Mouse (Mus musculus) embryonic facial prominence, embryonic 13.5 days (tissue): ENCODE data around the gene Gng2. TPM values are rescaled to one million over a fixed set of nuclear protein-coding genes. Genes with fewer than 3 reads are reported as not detected.
A peak's percentile ranks its signal among the peaks of the same experiment; 100 is the strongest.

Experiments used
- ATAC-seq: fragments of 200-750 bp; cut with Nextera tagmentation; 2 replicates; pipeline ENCODE4 v1.8.0; 2017; ENCODE audit warnings: low read depth; ENCODE audit not compliant: insufficient number of reproducible peaks, insufficient read depth, low FRiP score, low TSS enrichment
- H3K27ac ChIP-seq: fragments of 300-500 bp; sonication (generic); 2 replicates; pipeline ENCODE4 v1.5.1; 2015; ENCODE audit warnings: moderate library complexity, mild to moderate bottlenecking, inconsistent platforms
- H3K27me3 ChIP-seq: fragments of 300-500 bp; sonication (generic); 2 replicates; pipeline ENCODE4 v1.6.1; 2015; ENCODE audit warnings: mild to moderate bottlenecking, inconsistent platforms
- H3K36me3 ChIP-seq: fragments of 300-500 bp; sonication (generic); 2 replicates; pipeline ENCODE4 v1.6.1; 2015; ENCODE audit warnings: mild to moderate bottlenecking, inconsistent platforms
- H3K4me1 ChIP-seq: fragments of 300-500 bp; sonication (generic); 2 replicates; pipeline ENCODE4 v1.6.1; 2015; ENCODE audit warnings: inconsistent platforms
- H3K4me2 ChIP-seq: fragments of 300-500 bp; sonication (generic); 2 replicates; pipeline ENCODE4 v1.6.1; 2015; ENCODE audit warnings: moderate library complexity, mild to moderate bottlenecking, inconsistent platforms
- H3K4me3 ChIP-seq: fragments of 300-500 bp; sonication (generic); 2 replicates; pipeline ENCODE4 v1.5.1; 2015; ENCODE audit warnings: mild to moderate bottlenecking, inconsistent platforms
- H3K9ac ChIP-seq: fragments of 300-500 bp; sonication (generic); 2 replicates; pipeline ENCODE4 v1.6.1; 2015; ENCODE audit warnings: mild to moderate bottlenecking, inconsistent platforms
- H3K9me3 ChIP-seq: fragments of 300-500 bp; sonication (generic); 2 replicates; pipeline ENCODE4 v1.6.1; 2016; ENCODE audit warnings: inconsistent platforms
- WGBS: fragments of 180-500 bp; shearing (Covaris S2); methylation state at CpG from one replicate; pipeline ENCODE4 v1.1.7; 2015; ENCODE audit warnings: mixed read lengths; 5-methylcytosine and 5-hydroxymethylcytosine counted together
- polyA plus RNA-seq: library from polyadenylated mRNA; unstranded; fragments of >200 nt; fragmentation: Nextera tagmentation; extraction: Ambion mirVana; gene quantifications from 2 replicates; pipeline ENCODE4 v1.2.1, GENCODE M21; 2015

The Gng2 gene
- 63.0 and 71.4 TPM in 2 replicates for polyA plus RNA-seq

DNA sequence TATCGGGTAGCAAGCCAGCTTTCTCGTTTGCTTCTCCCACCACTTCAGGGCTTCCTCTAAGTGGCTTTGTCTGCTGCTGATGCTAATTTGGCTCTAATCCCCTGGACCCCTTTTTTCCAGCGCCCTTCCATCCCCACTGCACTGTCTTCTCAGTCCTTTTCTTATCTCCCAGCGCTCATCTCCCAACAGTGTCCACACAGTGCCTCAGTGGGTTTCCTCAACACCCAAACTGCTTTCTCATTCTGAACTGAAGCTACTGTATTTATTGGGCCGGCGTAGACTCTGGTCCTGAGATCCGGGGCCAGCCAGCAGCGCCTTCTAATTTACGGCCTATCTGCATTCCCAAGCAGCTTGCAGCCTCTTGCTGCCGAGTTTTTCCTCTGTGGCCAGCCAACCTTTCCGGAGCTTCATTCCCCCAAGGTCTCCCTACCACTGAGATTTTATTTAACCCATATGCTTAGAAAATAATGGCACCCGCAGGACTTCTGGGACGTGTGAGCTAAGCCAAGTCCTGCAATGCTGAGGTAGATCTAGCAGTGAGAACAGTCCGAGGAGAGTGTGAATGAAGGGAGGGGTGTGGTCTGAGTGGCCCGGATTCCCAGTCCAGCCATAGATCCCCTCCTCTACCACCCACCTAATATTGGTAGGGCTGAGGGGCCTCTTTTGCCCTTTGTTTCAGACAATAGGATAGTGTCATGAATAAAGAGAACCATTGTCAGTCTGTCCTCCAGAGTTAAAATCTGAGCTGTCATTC lies at the start of gene Gng2:
TSS of gene Gng2 (minus strand) at position 357 of the 754 bp plus-strand sequence.
- Histone ChIP-seq H3K9ac (peak within 1 kb of the TSS; percentile 78), H3K27ac (peak within 1 kb of the TSS; percentile 93), H3K4me1 (peaks cover 22% of the 10 kb centered on the region), H3K9me3 (no peaks in the 10 kb centered on the region), H3K4me3 (peak within 1 kb of the TSS; percentile 57), H3K4me2 (peak within 1 kb of the TSS; percentile 74), H3K36me3 (no peaks in the 10 kb centered on the region), H3K27me3 (no peaks in the 10 kb centered on the region)
- 6% methylated on average over 15 of the region's 15 CpGs for WGBS
- ATAC-seq = 0 out of 2 replicates have a peak, but pooled peaks have one; percentile 16

DNA sequence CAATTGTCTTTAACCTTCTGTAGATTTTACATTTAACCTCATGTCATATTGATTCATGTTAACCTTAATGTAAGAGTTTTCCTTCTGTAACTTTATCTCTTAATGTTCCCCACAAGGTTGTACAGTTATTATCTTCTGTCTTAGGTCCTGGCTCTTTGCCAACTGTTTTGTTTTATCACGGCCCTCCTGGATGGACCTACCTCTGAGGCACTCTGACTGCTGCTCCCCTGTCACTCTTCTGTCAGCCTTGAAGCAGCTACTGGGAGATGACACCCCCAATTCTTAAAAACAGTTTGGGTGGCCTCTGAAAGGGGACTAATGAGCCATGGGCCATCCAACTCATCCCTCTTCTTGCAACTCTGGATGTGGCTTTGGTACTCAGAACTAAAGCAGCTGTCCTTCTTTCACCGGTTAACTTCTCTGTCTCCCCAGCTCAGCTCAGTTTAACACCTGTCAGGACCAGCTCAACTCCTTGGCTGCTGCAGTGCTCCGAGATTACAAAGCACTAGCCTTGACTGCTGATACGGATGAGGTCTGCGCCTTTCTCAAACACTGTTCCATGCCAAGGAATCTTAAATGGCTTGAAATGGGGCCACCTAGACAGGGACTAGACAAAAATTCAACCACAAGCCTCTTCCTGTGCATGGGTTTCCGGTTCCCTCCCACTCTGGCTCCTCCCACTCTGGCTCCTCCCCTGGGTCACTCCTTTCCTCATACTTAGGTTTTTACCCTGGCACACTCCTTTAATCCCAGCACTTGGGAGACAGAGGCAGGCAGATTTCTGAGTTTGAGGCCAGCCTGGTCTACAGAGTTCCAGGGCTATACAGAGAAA lies 47.7 kb upstream of the Gng2 start:
- Histone ChIP-seq H3K9ac (no peak overlapping the region), H3K27ac (no peak overlapping the region), H3K9me3 (no peaks in the 10 kb centered on the region), H3K4me2 (no peak overlapping the region), H3K27me3 (no peaks in the 10 kb centered on the region), H3K4me1 (no peaks in the 10 kb centered on the region), H3K36me3 (no peaks in the 10 kb centered on the region), H3K4me3 (no peak overlapping the region)
- WGBS = 66% methylated on average over 6 of the region's 6 CpGs
- ATAC-seq = no peak

DNA sequence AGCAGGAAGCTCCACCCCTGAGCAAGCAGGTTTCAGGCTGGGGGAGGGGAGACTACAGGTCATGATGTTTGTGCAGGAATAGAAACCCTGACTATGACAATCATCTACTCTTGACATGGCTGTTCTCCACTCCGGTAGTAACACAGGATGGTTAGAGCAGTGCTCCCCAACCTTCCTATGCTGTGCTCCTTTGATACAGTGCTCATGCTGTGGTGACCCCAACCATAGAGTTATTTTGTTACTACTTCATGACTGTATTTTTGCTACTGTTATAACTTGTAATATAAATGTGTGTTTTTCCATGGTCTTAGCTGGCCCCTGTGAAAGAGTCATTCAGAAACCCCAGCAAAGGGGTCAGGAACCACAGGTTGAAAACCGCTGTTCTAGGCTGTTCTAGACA lies 46.5 kb upstream of the Gng2 start:
- Histone ChIP-seq H3K27ac (no peak overlapping the region), H3K4me3 (no peak overlapping the region), H3K4me2 (no peak overlapping the region), H3K36me3 (no peaks in the 10 kb centered on the region), H3K4me1 (no peaks in the 10 kb centered on the region), H3K9ac (no peak overlapping the region), H3K9me3 (no peaks in the 10 kb centered on the region), H3K27me3 (no peaks in the 10 kb centered on the region)
- ATAC-seq = no peak
- WGBS = 83% methylated on average over 2 of the region's 2 CpGs

- WGBS = 64% methylated on average over 3 of the region's 3 CpGs
- Histone ChIP-seq H3K4me3 (no peak overlapping the region), H3K9ac (no peak overlapping the region), H3K4me2 (no peak overlapping the region), H3K36me3 (no peaks in the 10 kb centered on the region), H3K9me3 (no peaks in the 10 kb centered on the region), H3K4me1 (no peaks in the 10 kb centered on the region), H3K27me3 (no peaks in the 10 kb centered on the region), H3K27ac (no peak overlapping the region)
- ATAC-seq = no peak
These were observed 42.1 kb upstream of the Gng2 start for GRCm38 (mm10) chr14:20019486-20019885.

- no peaks in the 10 kb centered on the region for H3K4me1 ChIP-seq
- H3K27ac ChIP-seq = no peak overlapping the region
- no peaks in the 10 kb centered on the region for H3K9me3 ChIP-seq
- WGBS = 73% methylated on average over 9 of the region's 9 CpGs
- no peak for ATAC-seq
- no peak overlapping the region for H3K4me2 ChIP-seq
- H3K9ac ChIP-seq = no peak overlapping the region
- no peak overlapping the region for H3K4me3 ChIP-seq
- no peaks in the 10 kb centered on the region for H3K27me3 ChIP-seq
- H3K36me3 ChIP-seq = no peaks in the 10 kb centered on the region
These were observed 35.3 kb upstream of the Gng2 start for GRCm38 (mm10) chr14:20012506-20013275.

GRCm38 (mm10) chr14:20007446-20007845 lies 30.0 kb upstream of the Gng2 start:
- peaks cover 6% of the 10 kb centered on the region; the same call in 1 of the 2 replicates for H3K9me3 ChIP-seq
- no peak overlapping the region for H3K4me2 ChIP-seq
- H3K4me3 ChIP-seq = no peak overlapping the region
- no peak for ATAC-seq
- no peaks in the 10 kb centered on the region for H3K36me3 ChIP-seq
- WGBS = 78% methylated on average over 3 of the region's 3 CpGs
- H3K9ac ChIP-seq = no peak overlapping the region
- H3K4me1 ChIP-seq = no peaks in the 10 kb centered on the region
- no peak overlapping the region for H3K27ac ChIP-seq
- no peaks in the 10 kb centered on the region for H3K27me3 ChIP-seq

DNA sequence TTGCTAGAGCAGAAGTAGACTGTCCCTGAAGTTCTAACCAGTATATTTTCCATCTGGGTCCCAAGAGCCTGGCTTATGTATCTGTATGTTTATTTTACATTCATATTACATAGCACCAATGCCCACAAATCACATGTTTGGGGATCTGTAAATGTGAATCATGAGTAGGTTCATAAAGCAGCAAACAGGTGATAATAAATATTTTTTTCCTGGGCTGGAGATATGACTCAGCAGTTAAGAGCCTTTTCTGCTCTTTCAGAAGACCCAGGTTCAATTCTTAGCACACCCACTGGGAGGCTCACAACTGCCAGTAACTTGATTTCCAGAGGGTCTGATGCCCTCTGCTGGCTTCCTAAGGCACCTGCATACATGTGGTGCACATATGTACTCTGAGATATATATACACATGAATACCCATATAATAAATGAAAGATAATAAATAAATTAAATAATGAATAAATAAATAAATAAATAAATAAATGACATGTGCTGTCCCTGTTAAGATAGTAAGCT lies 27.4 kb upstream of the Gng2 start:
- Histone ChIP-seq H3K27ac (no peak overlapping the region), H3K9me3 (peaks cover 6% of the 10 kb centered on the region; the same call in 1 of the 2 replicates), H3K4me1 (no peaks in the 10 kb centered on the region), H3K36me3 (no peaks in the 10 kb centered on the region), H3K4me2 (no peak overlapping the region), H3K4me3 (no peak overlapping the region), H3K27me3 (no peaks in the 10 kb centered on the region), H3K9ac (no peak overlapping the region)
- no peak for ATAC-seq

DNA sequence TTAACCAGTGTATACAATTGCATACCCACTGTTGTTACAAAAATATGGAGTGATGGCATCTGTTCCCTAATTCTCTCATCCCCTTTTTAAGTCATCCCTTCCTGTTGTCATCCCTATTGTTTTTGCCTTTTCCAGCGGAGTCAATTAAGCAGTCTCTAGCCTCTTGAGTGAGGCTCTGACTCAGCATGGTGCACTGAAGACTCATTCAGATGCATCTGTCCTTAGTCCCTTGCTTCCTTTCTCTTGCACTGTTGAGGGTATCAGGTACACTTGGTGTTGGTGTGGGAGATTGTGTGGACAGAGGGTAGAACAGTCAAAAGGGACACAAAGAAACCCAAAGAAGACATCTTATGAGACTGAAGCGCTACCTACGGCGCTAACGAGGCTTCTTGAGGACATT lies 19.4 kb upstream of the Gng2 start:
- Histone ChIP-seq H3K27ac (no peak overlapping the region), H3K4me2 (no peak overlapping the region), H3K4me3 (no peak overlapping the region), H3K9ac (no peak overlapping the region), H3K4me1 (peaks cover 2% of the 10 kb centered on the region; the same call in 1 of the 2 replicates), H3K27me3 (no peaks in the 10 kb centered on the region), H3K36me3 (no peaks in the 10 kb centered on the region), H3K9me3 (no peaks in the 10 kb centered on the region)
- no peak for ATAC-seq
- 79% methylated on average over 5 of the region's 5 CpGs for WGBS

DNA sequence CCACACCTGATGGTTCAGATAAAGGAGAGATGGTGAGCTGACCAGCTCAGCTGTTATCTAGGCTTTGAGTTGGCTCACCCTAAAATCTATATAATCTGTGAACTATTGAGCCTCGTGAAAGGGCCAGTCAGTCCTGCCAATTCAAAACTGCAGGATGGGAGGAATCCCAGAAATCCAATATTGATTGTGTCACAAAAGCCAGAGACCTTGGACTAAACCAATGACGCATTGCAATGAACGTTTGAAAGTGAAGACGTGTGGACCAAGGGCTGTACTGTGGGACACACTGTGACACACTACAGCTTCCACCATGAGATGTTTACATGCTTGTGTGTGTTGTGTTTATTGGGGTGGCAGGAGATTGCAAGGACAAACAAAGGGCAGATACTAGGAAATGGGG lies 18.5 kb upstream of the Gng2 start:
- WGBS = 90% methylated on average over 4 of the region's 4 CpGs
- Histone ChIP-seq H3K9ac (no peak overlapping the region), H3K4me2 (no peak overlapping the region), H3K9me3 (no peaks in the 10 kb centered on the region), H3K27me3 (no peaks in the 10 kb centered on the region), H3K27ac (no peak overlapping the region), H3K4me1 (peaks cover 4% of the 10 kb centered on the region; the same call in 1 of the 2 replicates), H3K36me3 (no peaks in the 10 kb centered on the region), H3K4me3 (no peak overlapping the region)
- ATAC-seq = no peak

- H3K4me1 ChIP-seq = peaks cover 4% of the 10 kb centered on the region; the same call in 1 of the 2 replicates
- H3K9ac ChIP-seq = no peak overlapping the region
- H3K4me2 ChIP-seq = no peak overlapping the region
- H3K4me3 ChIP-seq = no peak overlapping the region
- no peaks in the 10 kb centered on the region for H3K27me3 ChIP-seq
- 66% methylated on average over 5 of the region's 5 CpGs for WGBS
- no peaks in the 10 kb centered on the region for H3K9me3 ChIP-seq
- H3K27ac ChIP-seq = no peak overlapping the region
- ATAC-seq = no peak
- H3K36me3 ChIP-seq = no peaks in the 10 kb centered on the region
These were observed 16.6 kb upstream of the Gng2 start for GRCm38 (mm10) chr14:19994068-19994467.

GRCm38 (mm10) chr14:19993570-19993883 lies 16.1 kb upstream of the Gng2 start:
- Histone ChIP-seq H3K4me2 (no peak overlapping the region), H3K9me3 (no peaks in the 10 kb centered on the region), H3K36me3 (no peaks in the 10 kb centered on the region), H3K27ac (no peak overlapping the region), H3K9ac (no peak overlapping the region), H3K4me3 (no peak overlapping the region), H3K4me1 (peaks cover 4% of the 10 kb centered on the region; the same call in 1 of the 2 replicates), H3K27me3 (no peaks in the 10 kb centered on the region)
- WGBS = 80% methylated on average over 3 of the region's 3 CpGs
- ATAC-seq = no peak
